Mouse (Mus musculus): ENCODE measurements around the gene Adgrl4.

Gene Adgrl4

GRCm38 (mm10) chr3:151488853-151489252 lies 51.2 kb downstream of the Adgrl4 start:
- no peak for DNase-seq (ENCODE audit: low read depth, low spot score)

- DNase-seq (ENCODE audit: low read depth, low spot score) = no peak
These were observed 67.9 kb downstream of the Adgrl4 start for GRCm38 (mm10) chr3:151505606-151506005.

- no peak for DNase-seq (ENCODE audit: low read depth, low spot score)
These were observed 73.5 kb downstream of the Adgrl4 start for GRCm38 (mm10) chr3:151511184-151511583.

- no peak for DNase-seq (ENCODE audit: low read depth, low spot score)
These were observed 109.5 kb downstream of the Adgrl4 start for GRCm38 (mm10) chr3:151547182-151547581.

- no peak for DNase-seq (ENCODE audit: low read depth, low spot score)
These were observed 113.3 kb downstream of the Adgrl4 start for GRCm38 (mm10) chr3:151551002-151551401.

- DNase-seq (ENCODE audit: low read depth, low spot score) = no peak
These were observed 118.9 kb downstream of the Adgrl4 start for GRCm38 (mm10) chr3:151556635-151557034.

- DNase-seq (ENCODE audit: low read depth, low spot score) = no peak
These were observed 119.4 kb downstream of the Adgrl4 start for GRCm38 (mm10) chr3:151557125-151557524.

- DNase-seq (ENCODE audit: low read depth, low spot score) = no peak
These were observed 119.9 kb downstream of the Adgrl4 start for GRCm38 (mm10) chr3:151557607-151558006.

- no peak for DNase-seq (ENCODE audit: low read depth, low spot score)
These were observed 120.7 kb downstream of the Adgrl4 start for GRCm38 (mm10) chr3:151558374-151558773.

- DNase-seq (ENCODE audit: low read depth, low spot score) = no peak
These were observed 128.3 kb downstream of the Adgrl4 start for GRCm38 (mm10) chr3:151565664-151566621.

- peak; percentile 16 for DNase-seq (ENCODE audit: low read depth, low spot score)
These were observed 128.9 kb downstream of the Adgrl4 start for GRCm38 (mm10) chr3:151566629-151567028.

GRCm38 (mm10) chr3:151567541-151567940 lies 129.9 kb downstream of the Adgrl4 start:
- DNase-seq (ENCODE audit: low read depth, low spot score) = no peak

- DNase-seq (ENCODE audit: low read depth, low spot score) = no peak
These were observed 134.4 kb downstream of the Adgrl4 start for GRCm38 (mm10) chr3:151572089-151572488.

- no peak for DNase-seq (ENCODE audit: low read depth, low spot score)
These were observed 137.6 kb downstream of the Adgrl4 start for GRCm38 (mm10) chr3:151575292-151575691.

- DNase-seq (ENCODE audit: low read depth, low spot score) = no peak
These were observed 138.5 kb downstream of the Adgrl4 start for GRCm38 (mm10) chr3:151576155-151576554.

GRCm38 (mm10) chr3:151591904-151592303 lies 154.2 kb downstream of the Adgrl4 start:
- no peak for DNase-seq (ENCODE audit: low read depth, low spot score)

All from embryo, embryonic 11.5 days (tissue).